Mouse (Mus musculus) kidney, embryonic 14.5 days (tissue): ENCODE measurements around the gene Awat2. TPM values are rescaled to one million over a fixed set of nuclear protein-coding genes. Genes with fewer than 3 reads are reported as not detected.

Source experiments
- microRNA counts: library from miRNA; unstranded; fragments of <30 nt; microRNA quantifications from one replicate; lab custom pipeline; 2017
- microRNA-seq: library from miRNA; unstranded; fragments of <30 nt; microRNA quantifications from one replicate; pipeline ENCODE4, GENCODE M21; 2016
- polyA plus RNA-seq: library from polyadenylated mRNA; unstranded; fragments of >200 nt; fragmentation: Nextera tagmentation; extraction: Ambion mirVana; gene quantifications from 2 replicates; pipeline ENCODE4 v1.2.1, GENCODE M21; 2014

Gene Awat2
- polyA plus RNA-seq, 1 experiment from 2014 or later: 0.42 TPM

MicroRNA genes within 50 kb of the gene (microRNA counts, 519-probe panel; counts per million panel counts)
- microRNA mmu-miR-676 (lab: Ali Mortazavi, UCI): 3,809 counts per million, percentile 22 among the panel's probes with 10 or more counts

Small RNAs within 50 kb of the gene (microRNA-seq; reads per million reads assigned to microRNA genes)
- 534 reads per million, percentile 74 among the genes with 10 or more reads in this experiment for gene Mir676

Other genes starting within 250 kb of the Awat2 start
- gene Otud6a, start 13.7 kb downstream of the Awat2 start, polyA plus RNA-seq: not detected in 2 replicates
- gene Igbp1, start 51.6 kb upstream of the Awat2 start, polyA plus RNA-seq: 53.7 and 58.5 TPM in 2 replicates
- not detected in 2 replicates for gene Dgat2l6, start 82.1 kb upstream of the Awat2 start, polyA plus RNA-seq
- not detected in 2 replicates for gene Awat1, start 129.5 kb upstream of the Awat2 start, polyA plus RNA-seq
- not detected in 2 replicates for gene P2ry4, start 152.2 kb upstream of the Awat2 start, polyA plus RNA-seq
- not detected in 2 replicates for gene Arr3, start 162.8 kb upstream of the Awat2 start, polyA plus RNA-seq
- gene Kif4, start 183.0 kb upstream of the Awat2 start, polyA plus RNA-seq: 22.0 and 36.1 TPM in 2 replicates
- gene Pdzd11, start 183.9 kb upstream of the Awat2 start, polyA plus RNA-seq: 109 and 131 TPM in 2 replicates